Mouse (Mus musculus) macrophage (primary cell): ENCODE measurements at regions not wholly inside any gene's neighbourhood (a gene's known extent, or its start where the extent isn't known, plus 50 kb on each side); places are given as distances from the start of the nearest gene placed in this dataset.

ENCODE experiments used
- H3K27ac ChIP-seq: fragments of 350-480 bp; formaldehyde crosslinking; 2 replicates; pipeline ENCODE4 v1.9.0; 2021
- H3K36me3 ChIP-seq: fragments of 350-480 bp; formaldehyde crosslinking; 2 replicates; pipeline ENCODE4 v1.9.0; 2021; ENCODE audit errors: inconsistent target
- H3K4me3 ChIP-seq: fragments of 350-480 bp; formaldehyde crosslinking; 2 replicates; pipeline ENCODE4 v1.9.0; 2021; ENCODE audit errors: inconsistent target
- H3K79me2 ChIP-seq: fragments of 350-480 bp; formaldehyde crosslinking; 2 replicates; pipeline ENCODE4 v1.9.0; 2021; ENCODE audit errors: inconsistent target
- WGBS: methylation state at CpG from one replicate; pipeline ENCODE4 v1.1.7; 2026; ENCODE audit warnings: inconsistent platforms; ENCODE audit not compliant: missing documents; 5-methylcytosine and 5-hydroxymethylcytosine counted together

GRCm38 (mm10) chr7:136081534-136082252, 365.5 kb upstream of the Mki67 start:
- H3K36me3 ChIP-seq: no peaks in the 10 kb centered on the region
- no peak overlapping the region for H3K27ac ChIP-seq
- no peak overlapping the region for H3K4me3 ChIP-seq
- H3K79me2 ChIP-seq: no peaks in the 10 kb centered on the region
- 72% methylated on average over 7 of the region's 7 CpGs for WGBS

DNA sequence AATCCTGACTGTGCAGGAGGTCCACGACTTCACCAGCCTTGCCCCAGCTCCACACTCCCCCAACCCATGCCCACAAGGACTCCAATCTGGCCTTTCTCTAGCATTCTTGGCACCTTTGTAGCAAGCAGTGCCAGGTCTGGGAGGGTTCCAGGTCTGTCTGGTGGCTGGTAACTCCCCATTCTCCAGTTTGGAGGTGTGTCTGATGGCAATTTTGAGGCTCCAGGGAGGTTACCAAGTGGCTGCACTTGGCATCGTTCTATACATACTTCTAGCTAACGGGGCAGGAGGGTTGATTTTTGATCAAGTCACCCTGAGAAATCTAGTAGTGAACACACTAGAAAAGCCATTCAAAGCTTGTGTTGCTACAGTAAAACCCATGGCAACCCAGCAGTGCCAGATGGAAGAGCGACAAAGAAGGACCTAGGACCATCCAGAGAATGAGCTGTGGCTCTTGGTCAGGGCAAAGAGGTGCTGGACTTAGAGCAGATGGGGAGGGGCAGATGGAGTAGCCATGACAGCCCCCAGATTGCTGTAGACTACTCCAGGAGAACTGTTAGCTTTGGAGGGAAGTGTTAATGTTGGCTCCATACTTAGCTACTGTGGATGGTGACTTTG, 366.2 kb upstream of the Mki67 start:
- H3K79me2 ChIP-seq: no peaks in the 10 kb centered on the region
- no peak overlapping the region for H3K4me3 ChIP-seq
- no peak overlapping the region for H3K27ac ChIP-seq
- 84% methylated on average over 4 of the region's 4 CpGs for WGBS
- H3K36me3 ChIP-seq: no peaks in the 10 kb centered on the region

DNA sequence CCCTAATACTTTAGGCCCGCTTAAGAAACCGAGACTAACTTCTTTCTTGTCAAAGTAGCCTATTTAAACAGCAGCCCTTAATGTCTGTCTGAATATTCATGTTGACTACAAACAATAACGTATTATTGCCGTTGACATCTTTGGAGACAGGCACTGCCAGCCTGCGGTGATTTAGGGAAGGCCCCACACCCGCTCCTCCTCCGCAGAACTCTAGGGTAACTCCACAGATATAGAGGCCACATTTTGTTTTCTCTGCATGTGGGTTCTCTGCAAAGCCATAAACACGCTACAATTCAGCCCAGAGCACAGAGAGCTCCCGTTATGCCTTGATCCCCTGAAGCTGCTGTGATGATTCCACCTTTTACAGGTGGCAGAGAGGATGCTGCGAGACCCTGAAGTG, 366.8 kb upstream of the Mki67 start:
- WGBS: 91% methylated on average over 10 of the region's 10 CpGs

GRCm38 (mm10) chr7:136083571-136084342, 367.6 kb upstream of the Mki67 start:
- H3K4me3 ChIP-seq: no peak overlapping the region
- H3K79me2 ChIP-seq: no peaks in the 10 kb centered on the region
- no peaks in the 10 kb centered on the region for H3K36me3 ChIP-seq
- H3K27ac ChIP-seq: no peak overlapping the region
- 83% methylated on average over 14 of the region's 14 CpGs for WGBS

More for the DNA sequence above, 366.8 kb upstream of the Mki67 start:
- no peaks in the 10 kb centered on the region for H3K79me2 ChIP-seq
- H3K27ac ChIP-seq: no peak overlapping the region
- H3K4me3 ChIP-seq: no peak overlapping the region
- H3K36me3 ChIP-seq: no peaks in the 10 kb centered on the region

DNA sequence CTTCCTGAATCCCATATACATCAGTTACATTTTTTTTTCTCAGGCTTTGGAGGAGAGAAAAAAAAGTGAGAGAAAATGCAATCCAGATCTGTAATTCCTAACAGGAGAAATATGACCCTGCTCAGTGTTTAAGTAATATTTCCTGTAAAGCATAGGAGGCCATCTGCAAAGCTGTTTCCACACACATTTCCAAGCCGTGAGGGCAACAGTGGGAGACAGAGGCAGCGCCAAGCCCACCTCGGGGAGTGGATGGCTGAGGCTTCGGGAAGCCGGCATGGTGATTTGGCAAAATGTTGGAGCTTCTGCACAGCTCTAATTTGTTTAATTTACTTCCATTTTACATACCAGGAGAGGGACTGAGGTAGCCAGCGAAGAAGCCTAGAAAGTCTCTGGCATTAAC, 372.6 kb upstream of the Mki67 start:
- Histone ChIP-seq H3K36me3 (no peaks in the 10 kb centered on the region), H3K79me2 (no peaks in the 10 kb centered on the region), H3K27ac (no peak overlapping the region), H3K4me3 (no peak overlapping the region)
- 95% methylated on average over 6 of the region's 6 CpGs for WGBS

- 84% methylated on average over 14 of the region's 14 CpGs for WGBS
- no peaks in the 10 kb centered on the region for H3K36me3 ChIP-seq
- no peak overlapping the region for H3K27ac ChIP-seq
- no peaks in the 10 kb centered on the region for H3K79me2 ChIP-seq
- H3K4me3 ChIP-seq: no peak overlapping the region
These were observed 378.7 kb upstream of the Mki67 start for GRCm38 (mm10) chr7:136094681-136095360.

- Histone ChIP-seq H3K27ac (no peak overlapping the region), H3K4me3 (no peak overlapping the region), H3K79me2 (no peaks in the 10 kb centered on the region), H3K36me3 (no peaks in the 10 kb centered on the region)
- WGBS: 93% methylated on average over 4 of the region's 4 CpGs
These were observed 387.9 kb upstream of the Mki67 start for GRCm38 (mm10) chr7:136104021-136104420.

GRCm38 (mm10) chr7:136112163-136112562, 396.0 kb upstream of the Mki67 start:
- 61% methylated on average over 6 of the region's 6 CpGs for WGBS
- Histone ChIP-seq H3K27ac (no peak overlapping the region), H3K4me3 (no peak overlapping the region), H3K79me2 (no peaks in the 10 kb centered on the region), H3K36me3 (no peaks in the 10 kb centered on the region)

- H3K36me3 ChIP-seq: no peaks in the 10 kb centered on the region
- no peaks in the 10 kb centered on the region for H3K79me2 ChIP-seq
- no peak overlapping the region for H3K27ac ChIP-seq
- 19% methylated on average over 7 of the region's 7 CpGs for WGBS
- no peak overlapping the region for H3K4me3 ChIP-seq
These were observed 404.8 kb upstream of the Mki67 start for GRCm38 (mm10) chr7:136120930-136121329.

- H3K4me3 ChIP-seq: no peak overlapping the region
- H3K79me2 ChIP-seq: no peaks in the 10 kb centered on the region
- no peaks in the 10 kb centered on the region for H3K36me3 ChIP-seq
- WGBS: 67% methylated on average over 1 of the region's 1 CpGs
- H3K27ac ChIP-seq: no peak overlapping the region
These were observed 405.2 kb upstream of the Mki67 start for GRCm38 (mm10) chr7:136121406-136121805.

GRCm38 (mm10) chr7:136124786-136125185, 408.6 kb upstream of the Mki67 start:
- WGBS: 58% methylated on average over 2 of the region's 2 CpGs
- no peak overlapping the region for H3K27ac ChIP-seq
- no peaks in the 10 kb centered on the region for H3K36me3 ChIP-seq
- H3K79me2 ChIP-seq: no peaks in the 10 kb centered on the region
- no peak overlapping the region for H3K4me3 ChIP-seq

GRCm38 (mm10) chr7:136126393-136126792, 410.2 kb upstream of the Mki67 start:
- Histone ChIP-seq H3K4me3 (no peak overlapping the region), H3K79me2 (no peaks in the 10 kb centered on the region), H3K27ac (no peak overlapping the region), H3K36me3 (no peaks in the 10 kb centered on the region)
- WGBS: 87% methylated on average over 3 of the region's 3 CpGs

DNA sequence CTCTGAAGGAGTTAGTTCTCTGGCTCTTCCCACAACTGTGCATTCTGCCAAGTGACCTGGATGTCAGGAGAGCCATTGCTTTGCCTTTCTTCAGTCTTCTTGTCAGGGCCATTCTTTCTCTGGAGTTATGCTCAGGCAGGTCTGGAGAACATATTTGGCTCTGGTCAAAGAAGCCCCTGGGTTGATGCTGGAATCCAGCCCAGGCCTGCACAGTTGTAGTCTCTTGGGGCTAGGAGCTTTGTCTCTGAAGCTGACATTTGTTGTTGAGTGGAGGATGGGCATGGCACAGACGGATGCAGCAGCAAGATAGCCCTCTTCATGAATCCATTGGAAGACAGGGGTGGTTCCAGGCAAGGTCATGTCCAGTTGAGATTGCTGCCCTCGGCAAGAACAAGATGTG, 411.4 kb upstream of the Mki67 start:
- no peaks in the 10 kb centered on the region for H3K36me3 ChIP-seq
- WGBS: 90% methylated on average over 2 of the region's 2 CpGs
- H3K4me3 ChIP-seq: no peak overlapping the region
- H3K79me2 ChIP-seq: no peaks in the 10 kb centered on the region
- H3K27ac ChIP-seq: no peak overlapping the region

- Histone ChIP-seq H3K27ac (no peak overlapping the region), H3K36me3 (no peaks in the 10 kb centered on the region), H3K4me3 (no peak overlapping the region), H3K79me2 (no peaks in the 10 kb centered on the region)
- WGBS: 76% methylated on average over 5 of the region's 7 CpGs
These were observed 413.6 kb upstream of the Mki67 start for GRCm38 (mm10) chr7:136129721-136130123.
